Mouse (Mus musculus) olfactory bulb, adult 2 months (tissue): ENCODE measurements around the gene Btnl9. TPM values are rescaled to one million over a fixed set of nuclear protein-coding genes. Genes with fewer than 3 reads are reported as not detected.

Experiments used
- H3K27ac ChIP-seq: fragments of 200-500 bp; 2 replicates; pipeline ENCODE4 v1.5.1; 2012; ENCODE audit warnings: low read depth, low read length; ENCODE audit not compliant: insufficient read depth
- H3K4me1 ChIP-seq: fragments of 200-500 bp; 2 replicates; pipeline ENCODE4 v1.6.1; 2012; ENCODE audit warnings: low read length; ENCODE audit not compliant: control insufficient read depth, insufficient read depth
- H3K4me3 ChIP-seq: fragments of 200-500 bp; 2 replicates; pipeline ENCODE4 v1.5.1; 2012; ENCODE audit warnings: mild to moderate bottlenecking, low read depth, low read length, moderate library complexity; ENCODE audit not compliant: insufficient read depth
- CTCF ChIP-seq: fragments of 200-500 bp; IDR thresholded peaks from 2 replicates; pipeline ENCODE4 v1.5.1; 2012; ENCODE audit warnings: low read depth, mild to moderate bottlenecking, low read length, moderate library complexity; ENCODE audit not compliant: insufficient read depth
- POLR2A ChIP-seq: fragments of 200-500 bp; IDR thresholded peaks from 2 replicates; pipeline ENCODE4 v1.6.1; 2012; ENCODE audit warnings: mild to moderate bottlenecking, low read depth, low read length, moderate library complexity; ENCODE audit not compliant: insufficient read depth
- WGBS: fragments of 180-500 bp; shearing (Covaris S2); methylation state at CpG from one replicate; pipeline ENCODE4 v1.1.7; 2018; 5-methylcytosine and 5-hydroxymethylcytosine counted together
- polyA plus RNA-seq: library from polyadenylated mRNA; stranded (reverse); fragments of >200 nt; gene quantifications from 2 replicates; pipeline ENCODE4 v1.2.4, GENCODE M21; 2012; ENCODE audit warnings: low replicate concordance; ENCODE audit not compliant: missing spikeins, insufficient read depth, insufficient read length

Gene Btnl9
- polyA plus RNA-seq, 1 experiment: not detected

DNA sequence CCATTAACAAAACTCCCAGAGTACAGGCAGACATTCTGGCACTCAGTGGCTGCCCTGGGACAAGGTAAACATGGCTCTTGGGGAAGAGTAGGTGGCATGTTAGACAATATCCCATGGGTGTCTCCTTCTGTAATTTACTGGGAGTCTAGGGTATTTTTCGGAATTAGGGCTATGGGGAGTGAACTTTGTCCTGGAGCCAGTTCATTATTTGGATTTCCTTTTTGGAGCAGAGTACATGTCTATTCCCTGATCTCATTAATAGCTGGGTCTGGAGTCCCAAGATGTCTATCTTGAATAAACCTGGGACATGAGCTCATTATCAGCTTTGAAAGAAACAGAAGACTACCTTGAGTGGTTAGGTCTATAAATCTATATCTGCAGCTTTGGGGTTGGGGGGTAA, 32.9 kb downstream of the Btnl9 start, which contains the start of gene Olfr1394:
Gene Olfr1394 (plus strand): TSS at position 301 of the 400 bp plus-strand sequence.
- Histone ChIP-seq H3K4me3 (no peak within 1 kb of the TSS), H3K27ac (no peak within 1 kb of the TSS), H3K4me1 (no peaks in the 10 kb centered on the region)
- no peak for TF ChIP-seq POLR2A
- TF ChIP-seq CTCF: no peak
- 88% methylated on average over 1 of the region's 1 CpGs for WGBS

DNA sequence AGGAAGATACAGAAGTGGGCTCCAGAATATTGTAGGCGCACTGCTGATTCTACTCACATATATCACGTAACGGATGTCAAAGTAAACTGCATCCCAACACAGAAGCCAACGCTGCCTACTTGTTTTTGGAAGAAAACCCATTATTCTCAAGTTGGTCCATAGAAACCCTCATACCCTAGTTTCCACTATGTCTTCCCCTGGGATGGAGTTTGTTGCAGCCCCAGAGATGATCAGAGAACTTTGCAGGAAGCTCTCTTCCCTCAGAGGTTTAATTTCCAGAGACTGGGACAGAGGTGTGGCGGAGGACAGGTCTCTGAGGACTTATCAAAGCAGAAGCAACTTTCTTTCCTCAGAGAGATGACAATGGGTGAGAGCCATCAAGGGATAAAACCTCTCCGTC, 45.0 kb downstream of the Btnl9 start, which contains the start of gene Olfr1395:
Gene Olfr1395 (plus strand): TSS at position 301 of the 400 bp plus-strand sequence.
- TF ChIP-seq CTCF (no peak), POLR2A (no peak)
- no peaks in the 10 kb centered on the region for H3K4me1 ChIP-seq
- 91% methylated on average over 6 of the region's 6 CpGs for WGBS
- no peak within 1 kb of the TSS for H3K27ac ChIP-seq
- H3K4me3 ChIP-seq: no peak within 1 kb of the TSS

DNA sequence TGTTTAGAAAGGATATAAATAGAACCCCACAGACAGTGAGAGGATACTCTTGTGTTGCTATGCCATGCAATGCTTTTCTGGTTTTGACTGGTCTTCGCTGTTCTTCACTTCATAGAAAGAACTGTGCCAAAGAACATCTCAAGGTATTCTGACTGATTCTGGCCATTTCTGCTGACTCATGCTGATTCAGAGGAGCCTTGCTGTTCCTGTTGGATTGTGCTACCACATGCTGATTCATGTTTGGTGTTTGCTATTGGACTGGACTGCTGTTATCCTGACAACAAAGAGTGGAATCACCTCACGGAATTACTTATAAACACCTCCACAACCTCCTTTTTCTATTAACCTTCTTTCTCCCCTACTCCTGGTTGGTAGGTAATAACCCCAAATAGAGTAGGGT, 62.8 kb downstream of the Btnl9 start:
- Histone ChIP-seq H3K4me1 (no peaks in the 10 kb centered on the region), H3K27ac (no peak overlapping the region), H3K4me3 (no peak overlapping the region)
- 78% methylated on average over 2 of the region's 2 CpGs for WGBS
- no peak for TF ChIP-seq POLR2A
- no peak for TF ChIP-seq CTCF

DNA sequence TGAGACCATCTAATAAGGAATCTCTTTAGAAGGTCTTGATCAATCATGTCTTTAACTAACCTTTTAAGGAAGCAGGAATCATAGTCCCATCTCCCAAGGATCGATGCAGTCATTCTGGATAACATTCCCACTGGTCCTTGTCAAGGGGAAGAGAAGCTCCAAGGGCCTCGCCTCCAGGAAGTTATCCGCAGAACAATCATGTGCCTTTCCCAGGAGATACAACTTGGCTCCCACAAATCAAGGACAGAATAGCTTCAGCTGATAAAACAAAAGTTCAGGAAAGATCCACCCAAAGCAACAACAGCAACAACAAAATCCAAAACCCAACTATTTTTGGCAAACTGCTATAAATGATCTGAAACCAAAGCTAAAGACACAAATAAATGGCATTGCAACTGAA, 67.3 kb downstream of the Btnl9 start:
- Histone ChIP-seq H3K4me1 (no peaks in the 10 kb centered on the region), H3K27ac (no peak overlapping the region), H3K4me3 (no peak overlapping the region)
- 86% methylated on average over 3 of the region's 3 CpGs for WGBS
- TF ChIP-seq POLR2A (no peak), CTCF (no peak)

Other genes with a start within 250 kb of the Btnl9 start
- not detected in 2 replicates for gene Psme2b, start 241.0 kb downstream of the Btnl9 start, polyA plus RNA-seq
- gene Olfr56, start 208.3 kb downstream of the Btnl9 start, polyA plus RNA-seq: not detected in 2 replicates
- gene 9930111J21Rik1, start 207.8 kb downstream of the Btnl9 start, polyA plus RNA-seq: not detected in 2 replicates
- not detected in 2 replicates for gene Gm12185, start 194.9 kb downstream of the Btnl9 start, polyA plus RNA-seq
- not detected in 2 replicates for gene Tgtp1, start 193.0 kb downstream of the Btnl9 start, polyA plus RNA-seq
- not detected in 2 replicates for gene 9930111J21Rik2, start 135.9 kb downstream of the Btnl9 start, polyA plus RNA-seq
- not detected in 2 replicates for gene Tgtp2, start 123.0 kb downstream of the Btnl9 start, polyA plus RNA-seq
- gene Ifi47, start 110.6 kb downstream of the Btnl9 start, polyA plus RNA-seq: not detected in 2 replicates
- gene Olfr1396, start 72.3 kb downstream of the Btnl9 start, polyA plus RNA-seq: not detected in 2 replicates
- gene Olfr1395, start 44.9 kb downstream of the Btnl9 start, polyA plus RNA-seq: not detected in 2 replicates
- not detected in 2 replicates for gene Olfr1394, start 32.8 kb downstream of the Btnl9 start, polyA plus RNA-seq
- gene Zfp62, start 16.1 kb upstream of the Btnl9 start, polyA plus RNA-seq: not detected in 2 replicates
- gene Mgat1, start 57.0 kb upstream of the Btnl9 start, polyA plus RNA-seq: 578 TPM in 1 of 2 replicates, not detected in the other
- not detected in 2 replicates for gene Olfr1393, start 91.1 kb upstream of the Btnl9 start, polyA plus RNA-seq
- gene Olfr1392, start 98.1 kb upstream of the Btnl9 start, polyA plus RNA-seq: not detected in 2 replicates
- not detected in 2 replicates for gene Olfr10, start 117.6 kb upstream of the Btnl9 start, polyA plus RNA-seq
- not detected in 2 replicates for gene Olfr1391, start 135.6 kb upstream of the Btnl9 start, polyA plus RNA-seq
- not detected in 2 replicates for gene Olfr1390, start 148.0 kb upstream of the Btnl9 start, polyA plus RNA-seq
- not detected in 2 replicates for gene Olfr1389, start 235.9 kb upstream of the Btnl9 start, polyA plus RNA-seq
- not detected in 2 replicates for gene Olfr1388, start 249.5 kb upstream of the Btnl9 start, polyA plus RNA-seq